Mouse (Mus musculus): ENCODE measurements around the gene Olfr1474.
"Not testable (repeated sequence)": the region's sequence is repeated elsewhere in the genome, so short reads cannot be mapped to it uniquely, and the experiment has no call there.

Olfr1474 gene

DNA sequence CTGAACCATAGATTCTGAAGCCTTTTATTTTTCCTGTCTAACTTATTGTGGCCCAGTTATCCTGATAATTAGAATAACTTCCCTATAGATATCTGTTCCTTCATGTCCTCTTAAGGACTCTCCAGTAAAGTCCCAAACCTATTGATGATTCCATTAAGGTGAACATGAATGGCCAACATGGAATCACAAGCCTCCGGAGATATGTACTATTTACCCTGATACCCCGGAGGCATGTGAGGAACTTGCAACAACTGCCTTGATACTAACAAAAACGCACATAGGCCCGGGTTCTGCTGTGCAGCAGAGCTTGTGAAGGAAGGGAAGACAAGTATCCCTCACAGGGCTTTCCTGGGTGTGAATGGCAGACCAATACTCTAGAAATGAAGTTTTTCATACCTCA, at the start of gene Olfr1474:
TSS of gene Olfr1474 (plus strand) at position 301 of the 400 bp plus-strand sequence.
- DNase-seq (ENCODE audit: low spot score): not testable (repeated sequence)

GRCm38 (mm10) chr19:13443109-13443508, 26.3 kb upstream of the Olfr1474 start, which contains the start of gene Olfr1471:
TSS of gene Olfr1471 (plus strand) at chr19:13443409.
- not testable (repeated sequence) for DNase-seq (ENCODE audit: low spot score)

- no peak for DNase-seq (ENCODE audit: low spot score)
Observed at GRCm38 (mm10) chr19:13455986-13456385, 13.4 kb upstream of the Olfr1474 start, which contains the start of gene Olfr1472. TSS of gene Olfr1472 (minus strand) at chr19:13456086.

DNA sequence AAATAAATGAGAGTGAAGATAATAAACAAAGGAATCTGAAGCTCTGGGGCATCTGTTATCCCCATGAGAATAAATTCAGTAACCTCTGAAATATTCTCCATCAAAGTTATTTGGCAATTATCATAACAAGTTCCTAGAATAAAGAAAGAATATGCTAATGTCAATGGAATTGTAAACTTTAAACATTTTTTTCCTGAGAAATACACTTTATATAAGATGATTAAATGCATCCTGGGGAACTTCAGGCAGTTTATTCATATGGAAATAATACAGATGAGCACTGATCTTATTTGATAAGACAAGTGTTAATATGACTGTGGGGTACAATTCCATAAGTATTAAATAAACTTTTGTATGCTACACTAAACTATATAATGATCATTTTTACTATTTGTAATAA, 10.7 kb downstream of the Olfr1474 start, which contains the start of gene Olfr1475:
TSS of gene Olfr1475 (minus strand) at position 101 of the 400 bp plus-strand sequence.
- DNase-seq (ENCODE audit: low spot score): no peak

DNA sequence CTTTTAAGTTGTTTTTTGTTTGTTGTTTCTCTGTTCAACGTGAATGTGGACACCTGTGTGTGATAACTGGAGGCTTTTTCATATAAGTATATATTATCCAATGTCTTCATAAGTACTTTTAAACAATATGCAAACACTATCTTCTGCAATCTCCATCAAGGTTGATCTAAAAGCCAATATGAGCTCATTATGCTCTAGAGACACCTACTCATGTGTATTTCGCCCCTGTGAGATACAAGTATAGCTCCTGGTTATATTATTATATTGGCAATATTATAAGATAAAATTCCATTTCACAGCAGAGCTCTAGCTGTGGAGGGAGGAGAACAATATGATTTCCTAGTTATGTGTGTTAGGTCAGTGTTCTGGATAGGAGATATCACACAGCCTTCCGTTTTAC, 30.9 kb downstream of the Olfr1474 start, which contains the start of gene Olfr1477:
TSS of gene Olfr1477 (plus strand) at position 301 of the 400 bp plus-strand sequence.
- no peak for DNase-seq (ENCODE audit: low spot score)
